Mouse (Mus musculus) MEL (cell line): ENCODE data around the gene Hmces. TPM values are rescaled to one million over a fixed set of nuclear protein-coding genes. Genes with fewer than 3 reads are reported as not detected.
A peak's percentile ranks its signal among the peaks of the same experiment; 100 is the strongest.

Source experiments
- DNase-seq: peaks from one replicate; pipeline ENCODE4 v3.0.0; 2011; ENCODE audit warnings: low read depth, low spot score
- H3K27ac ChIP-seq: 2 replicates; pipeline ENCODE4 v1.5.1; 2012; ENCODE audit warnings: low read depth, mild to moderate bottlenecking, control low read depth, low read length, moderate library complexity; ENCODE audit not compliant: control insufficient read depth
- H3K27me3 ChIP-seq, 2 experiments: fragments of 150-350 bp in 1 of 2; sonication (generic) in 1 of 2; 2 replicates each; pipeline ENCODE4 v1.6.1; 2012; ENCODE audit warnings: low read length in 2 of 2, mild to moderate bottlenecking in 2 of 2, improper control_type of control experiment in 1 of 2, moderate library complexity in 1 of 2; ENCODE audit not compliant: insufficient read depth in 2 of 2, control insufficient read depth in 1 of 2
- H3K36me3 ChIP-seq, 2 experiments: 2 replicates each; pipeline ENCODE4 v1.6.1; 2012 to 2014; ENCODE audit warnings: low read length in 2 of 2, improper control_type of control experiment in 1 of 2, inconsistent platforms in 1 of 2, mild to moderate bottlenecking in 1 of 2; ENCODE audit not compliant: insufficient read depth in 2 of 2, control insufficient read depth in 1 of 2
- H3K4me1 ChIP-seq, 2 experiments: fragments of 150-350 bp in 1 of 2; sonication (generic) in 1 of 2; 2 replicates each; pipeline ENCODE4 v1.6.1; 2012; ENCODE audit warnings: low read length in 2 of 2, improper control_type of control experiment in 1 of 2, mild to moderate bottlenecking in 1 of 2; ENCODE audit not compliant: insufficient read depth in 2 of 2, control insufficient read depth in 1 of 2
- H3K4me3 ChIP-seq, 2 experiments: fragments of 150-350 bp in 1 of 2; sonication (generic) in 1 of 2; 2 replicates each; pipeline ENCODE4 v1.5.1; 2012; ENCODE audit warnings: low read depth in 2 of 2, low read length in 2 of 2, mild to moderate bottlenecking in 2 of 2, moderate library complexity in 2 of 2, control low read depth in 1 of 2, improper control_type of control experiment in 1 of 2; ENCODE audit not compliant: control insufficient read depth in 1 of 2, insufficient read depth in 1 of 2
- H3K79me2 ChIP-seq: 2 replicates; pipeline ENCODE4 v1.6.1; 2012; ENCODE audit warnings: mild to moderate bottlenecking, low read length, moderate library complexity; ENCODE audit not compliant: control insufficient read depth, poor library complexity, insufficient read depth
- H3K9ac ChIP-seq: 2 replicates; pipeline ENCODE4 v1.6.1; 2012; ENCODE audit warnings: low read depth, mild to moderate bottlenecking, control low read depth, low read length, moderate library complexity; ENCODE audit not compliant: control insufficient read depth, poor library complexity, severe bottlenecking
- H3K9me3 ChIP-seq: fragments of 150-350 bp; sonication (generic); replicated peaks from 2 replicates; pipeline ENCODE4 v1.6.1; 2012; ENCODE audit warnings: mild to moderate bottlenecking, low read length, improper control_type of control experiment, moderate library complexity; ENCODE audit not compliant: insufficient read depth
- BHLHE40 ChIP-seq: IDR thresholded peaks from 2 replicates; pipeline ENCODE4 v1.6.1; 2012; ENCODE audit warnings: low read depth, mild to moderate bottlenecking, inconsistent platforms, low read length, improper control_type of control experiment, borderline replicate concordance
- CHD2 ChIP-seq: IDR thresholded peaks from 2 replicates; pipeline ENCODE4 v1.6.1; 2011; ENCODE audit warnings: low read length, improper control_type of control experiment
- ELF1 ChIP-seq: IDR thresholded peaks from 2 replicates; pipeline ENCODE4 v1.6.1; 2014; ENCODE audit warnings: low read depth, mild to moderate bottlenecking, inconsistent platforms, low read length, improper control_type of control experiment, moderate library complexity
- EP300 ChIP-seq, 2 experiments: IDR thresholded peaks; 2 replicates each; pipeline ENCODE4 v1.6.1; 2011; ENCODE audit warnings: improper control_type of control experiment in 2 of 2, low read length in 2 of 2, low read depth in 1 of 2, mild to moderate bottlenecking in 1 of 2
- ETS1 ChIP-seq: IDR thresholded peaks from 2 replicates; pipeline ENCODE4 v1.6.1; 2012; ENCODE audit warnings: low read depth, mild to moderate bottlenecking, inconsistent platforms, low read length, improper control_type of control experiment, moderate library complexity
- GATA1 ChIP-seq: IDR thresholded peaks from 2 replicates; pipeline ENCODE4 v1.6.1; 2011; ENCODE audit warnings: low read depth, low read length, improper control_type of control experiment
- JUND ChIP-seq: IDR thresholded peaks from 2 replicates; pipeline ENCODE4 v1.6.1; 2011; ENCODE audit warnings: low read depth, mild to moderate bottlenecking, improper control_type of control experiment, low read length
- KAT2A ChIP-seq: conservative IDR thresholded peaks from 2 replicates; pipeline ENCODE4 v1.6.1; 2012; ENCODE audit warnings: low read depth, low read length, improper control_type of control experiment, inconsistent platforms
- MAX ChIP-seq: IDR thresholded peaks from 2 replicates; pipeline ENCODE4 v1.6.1; 2011; ENCODE audit warnings: low read length, improper control_type of control experiment
- MAZ ChIP-seq: IDR thresholded peaks from 2 replicates; pipeline ENCODE4 v1.6.1; 2012; ENCODE audit warnings: low read depth, mild to moderate bottlenecking, inconsistent platforms, low read length, improper control_type of control experiment
- MXI1 ChIP-seq: IDR thresholded peaks from 2 replicates; pipeline ENCODE4 v1.6.1; 2011; ENCODE audit warnings: mild to moderate bottlenecking, low read depth, low read length, improper control_type of control experiment
- MYB ChIP-seq: IDR thresholded peaks from 2 replicates; pipeline ENCODE4 v1.6.1; 2011; ENCODE audit warnings: mild to moderate bottlenecking, low read depth, low read length, improper control_type of control experiment
- MYC ChIP-seq: IDR thresholded peaks from 2 replicates; pipeline ENCODE4 v1.6.1; 2011; ENCODE audit warnings: low read depth, mild to moderate bottlenecking, low read length, improper control_type of control experiment, moderate library complexity
- NELFE ChIP-seq: IDR thresholded peaks from 2 replicates; pipeline ENCODE4 v1.6.1; 2011; ENCODE audit warnings: low read depth, low read length, improper control_type of control experiment
- POLR2A ChIP-seq, 2 experiments: IDR thresholded peaks; 2 replicates each; pipeline ENCODE4 v1.6.1; 2011 to 2012; ENCODE audit warnings: low read length in 2 of 2, mild to moderate bottlenecking in 2 of 2, control low read depth in 1 of 2, improper control_type of control experiment in 1 of 2, low read depth in 1 of 2, moderate library complexity in 1 of 2; ENCODE audit not compliant: control insufficient read depth in 1 of 2, insufficient read depth in 1 of 2, poor library complexity in 1 of 2
- POLR2AphosphoS5 ChIP-seq: IDR thresholded peaks from 2 replicates; pipeline ENCODE4 v1.6.1; 2012; ENCODE audit warnings: low read depth, borderline replicate concordance, mild to moderate bottlenecking, inconsistent platforms, low read length, moderate library complexity, mixed read lengths
- SIN3A ChIP-seq: IDR thresholded peaks from 2 replicates; pipeline ENCODE4 v1.6.1; 2012; ENCODE audit warnings: low read length, improper control_type of control experiment, inconsistent platforms
- TAL1 ChIP-seq: IDR thresholded peaks from 2 replicates; pipeline ENCODE4 v1.6.1; 2012; ENCODE audit warnings: mild to moderate bottlenecking, inconsistent platforms, low read length, moderate library complexity, mixed read lengths
- TBP ChIP-seq: IDR thresholded peaks from 2 replicates; pipeline ENCODE4 v1.8.0; 2011; ENCODE audit warnings: low read depth, low read length, improper control_type of control experiment
- TCF12 ChIP-seq: IDR thresholded peaks from 2 replicates; pipeline ENCODE4 v1.6.1; 2014; ENCODE audit warnings: low read depth, mild to moderate bottlenecking, inconsistent platforms, low read length, improper control_type of control experiment, moderate library complexity
- UBTF ChIP-seq: IDR thresholded peaks from 2 replicates; pipeline ENCODE4 v1.6.1; 2012; ENCODE audit warnings: low read depth, mild to moderate bottlenecking, inconsistent platforms, low read length, improper control_type of control experiment, moderate library complexity, borderline replicate concordance; ENCODE audit not compliant: insufficient read depth
- USF2 ChIP-seq, 2 experiments: IDR thresholded peaks; 2 replicates each; pipeline ENCODE4 v1.6.1; 2011 to 2012; ENCODE audit warnings: improper control_type of control experiment in 2 of 2, low read length in 2 of 2, borderline replicate concordance in 1 of 2, inconsistent platforms in 1 of 2, low read depth in 1 of 2, mild to moderate bottlenecking in 1 of 2; ENCODE audit not compliant: insufficient read depth in 1 of 2
- ZKSCAN1 ChIP-seq: IDR thresholded peaks from 2 replicates; pipeline ENCODE4 v1.6.1; 2012; ENCODE audit warnings: low read depth, mild to moderate bottlenecking, inconsistent platforms, low read length, improper control_type of control experiment, moderate library complexity
- ZMIZ1 ChIP-seq: IDR thresholded peaks from 2 replicates; pipeline ENCODE4 v1.6.1; 2012; ENCODE audit warnings: low read depth, mild to moderate bottlenecking, inconsistent platforms, low read length, improper control_type of control experiment, moderate library complexity
- polyA plus RNA-seq, 2 experiments: library from polyadenylated mRNA; stranded (reverse) in 1 of 2; unstranded in 1 of 2; fragments of >175 nt in 1 of 2; fragments of >200 nt in 1 of 2; gene quantifications; 2 replicates each; pipeline versions ENCODE4 v1.2.1 to v1.2.4; 2012; ENCODE audit warnings: low replicate concordance in 2 of 2, low read depth in 1 of 2; ENCODE audit not compliant: insufficient read length in 2 of 2, insufficient read depth in 1 of 2, missing spikeins in 1 of 2
- total RNA-seq: library from RNA; depleted of rRNA; stranded (reverse); fragments of 300-350 nt; gene quantifications from 2 replicates; pipeline ENCODE4 v1.2.3, GENCODE M21; 2012

Hmces gene
- total and polyA plus RNA-seq, 3 experiments: 23.6 to 26.8 TPM; not detected in 1

DNA sequence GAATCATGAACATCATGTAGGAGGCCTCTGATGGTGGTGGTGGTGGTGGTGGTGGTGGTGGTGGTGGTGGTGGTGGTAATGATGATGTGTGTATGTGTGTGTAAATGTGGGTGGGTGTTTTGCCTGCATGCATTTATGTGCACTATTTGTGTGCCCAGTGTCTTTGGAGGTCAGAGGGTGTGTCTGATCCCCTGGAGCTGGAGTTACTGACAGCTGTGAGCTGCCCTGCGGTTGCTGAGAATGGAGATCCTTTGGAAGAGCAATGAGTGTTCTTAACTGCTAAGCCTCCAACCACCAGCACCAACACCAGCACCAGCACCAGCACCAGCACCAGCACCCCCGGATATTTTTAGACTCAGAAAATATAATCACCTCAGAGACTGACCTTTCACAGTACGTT lies 31.5 kb upstream of the Hmces start:
- DNase-seq: no peak

DNA sequence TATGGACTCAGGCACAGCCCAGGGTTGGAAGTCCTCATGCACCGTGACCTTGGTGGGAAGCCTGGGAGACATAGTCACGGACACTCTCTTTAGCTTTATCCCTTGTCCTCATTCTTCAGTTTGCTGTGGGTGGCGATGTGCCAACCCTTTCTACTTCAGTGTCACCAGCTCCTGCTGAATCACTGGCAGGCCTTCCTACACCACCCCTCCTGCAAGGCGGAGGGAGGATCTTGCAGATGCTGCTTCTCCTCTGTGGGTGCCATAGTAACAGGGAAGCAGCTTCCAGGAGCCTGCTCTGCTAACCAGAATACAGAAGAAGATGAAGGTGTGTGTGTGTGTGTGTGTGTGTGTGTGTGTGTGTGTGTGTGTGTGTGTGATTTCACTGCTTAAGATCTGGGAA lies 30.9 kb upstream of the Hmces start:
- Histone ChIP-seq H3K27ac (no peak overlapping the region), H3K9ac (no peak overlapping the region), H3K9me3 (no peaks in the 10 kb centered on the region), H3K27me3 (peaks cover 0 to 2% of the 10 kb centered on the region in 2 experiments; a peak in 2 of 4 replicates), H3K4me3 (no peak overlapping the region), H3K36me3 (no peaks in the 10 kb centered on the region; a peak in 2 of 4 replicates), H3K79me2 (peaks cover under 1% of the 10 kb centered on the region), H3K4me1 (peaks cover 9 to 12% of the 10 kb centered on the region in 2 experiments)
- TF ChIP-seq MYC (no peak), USF2 (IDR thresholded peaks at IDR 0.05; ENCODE audit: borderline replicate concordance in 1 of 2, insufficient read depth in 1 of 2, low read depth in 1 of 2, low read length in 2 of 2) (no peak), TAL1 (no peak), TCF12 (no peak), EP300 (IDR thresholded peaks at IDR 0.05; ENCODE audit: low read depth in 1 of 2, low read length in 2 of 2) (no peak), ELF1 (no peak), CHD2 (no peak), POLR2AphosphoS5 (no peak), KAT2A (no peak), MAZ (no peak), MAX (no peak), BHLHE40 (no peak), UBTF (no peak), ZMIZ1 (no peak), JUND (no peak)
- DNase-seq: peak; percentile 61

More for the DNA sequence above, 31.5 kb upstream of the Hmces start:
- no peak overlapping the region for H3K27ac ChIP-seq
- H3K4me1 ChIP-seq: peaks cover 7 to 12% of the 10 kb centered on the region in 2 experiments
- H3K9ac ChIP-seq: no peak overlapping the region
- no peaks in the 10 kb centered on the region for H3K9me3 ChIP-seq
- no peaks in the 10 kb centered on the region; a peak in 2 of 4 replicates for H3K36me3 ChIP-seq
- peaks cover 0 to 2% of the 10 kb centered on the region in 2 experiments; a peak in 2 of 4 replicates for H3K27me3 ChIP-seq
- TF ChIP-seq POLR2A (IDR thresholded peaks at IDR 0.05; ENCODE audit: control insufficient read depth in 1 of 2, insufficient read depth in 1 of 2, low read depth in 1 of 2, low read length in 2 of 2, poor library complexity in 1 of 2) (no peak), SIN3A (no peak), MYB (no peak), GATA1 (no peak), MYC (no peak), TCF12 (no peak), ZKSCAN1 (no peak), USF2 (IDR thresholded peaks at IDR 0.05; ENCODE audit: borderline replicate concordance in 1 of 2, insufficient read depth in 1 of 2, low read depth in 1 of 2, low read length in 2 of 2) (no peak), ZMIZ1 (no peak), NELFE (no peak), TBP (no peak), MXI1 (no peak), ELF1 (no peak), ETS1 (no peak)
- H3K79me2 ChIP-seq: no peaks in the 10 kb centered on the region
- H3K4me3 ChIP-seq: no peak overlapping the region
